Mouse (Mus musculus) spleen, postnatal 4 days (tissue): Measurements from ENCODE around the gene Zfp949.
"Not testable (repeated sequence)": the region's sequence is repeated elsewhere in the genome, so short reads cannot be mapped to it uniquely, and the experiment has no call there.

Experiments used
- DNase-seq, 2 experiments: peaks; one replicate each; pipeline ENCODE4 v3.0.0; 2022; ENCODE audit warnings: low spot score in 2 of 2

Gene Zfp949

GRCm38 (mm10) chr9:88539546-88540224 lies 8.1 kb upstream of the Zfp949 start:
- DNase-seq = no peak

GRCm38 (mm10) chr9:88542816-88543215 lies 5.0 kb upstream of the Zfp949 start:
- no peak for DNase-seq

- DNase-seq = no peak
Measured at GRCm38 (mm10) chr9:88545534-88545933, 2.3 kb upstream of the Zfp949 start.

GRCm38 (mm10) chr9:88546166-88546565 lies 1.7 kb upstream of the Zfp949 start:
- peak; percentile 57 to 83 for DNase-seq

- DNase-seq = no peak
Measured at GRCm38 (mm10) chr9:88546657-88547056, 1.2 kb upstream of the Zfp949 start.

- DNase-seq = no peak
Measured at GRCm38 (mm10) chr9:88547270-88547669, 550 bp upstream of the Zfp949 start.

GRCm38 (mm10) chr9:88548614-88548945 lies 760 bp downstream of the Zfp949 start:
- no peak for DNase-seq

GRCm38 (mm10) chr9:88553071-88553470 lies 5.3 kb downstream of the Zfp949 start:
- no peak for DNase-seq

GRCm38 (mm10) chr9:88558146-88558545 lies 10.3 kb downstream of the Zfp949 start:
- no peak for DNase-seq

- not testable (repeated sequence) for DNase-seq
Measured at GRCm38 (mm10) chr9:88561476-88561875, 13.7 kb downstream of the Zfp949 start.

- DNase-seq = not testable (repeated sequence)
Measured at GRCm38 (mm10) chr9:88570471-88570870, 22.7 kb downstream of the Zfp949 start.

GRCm38 (mm10) chr9:88580591-88580990 lies 32.8 kb downstream of the Zfp949 start, which contains the start of gene Trim43a:
TSS of gene Trim43a (plus strand) at chr9:88580891.
- DNase-seq = not testable (repeated sequence)

GRCm38 (mm10) chr9:88593708-88594107 lies 45.9 kb downstream of the Zfp949 start:
- not testable (repeated sequence) for DNase-seq

GRCm38 (mm10) chr9:88599206-88600162 lies 51.7 kb downstream of the Zfp949 start:
- DNase-seq = peak; percentile 97
